Mouse (Mus musculus): Measurements from ENCODE around the gene Sox5. TPM values are rescaled to one million over a fixed set of nuclear protein-coding genes. Genes with fewer than 3 reads are reported as not detected.
A peak's percentile ranks its signal among the peaks of the same experiment; 100 is the strongest.

Sox5 gene
- total RNA-seq, 2 experiments from 2014 or later = 138 to 165 TPM

GRCm38 (mm10) chr6:144723024-144723423 lies 58.8 kb downstream of the Sox5 start:
- DNase-seq = no peak
- intact Hi-C loops (cut with DNase I) = no loop called here

GRCm38 (mm10) chr6:144720846-144721245 lies 60.9 kb downstream of the Sox5 start:
- intact Hi-C loops (cut with DNase I) = no loop called here
- DNase-seq = no peak

- intact Hi-C loops (cut with DNase I) = no loop called here
These were observed 65.4 kb downstream of the Sox5 start for GRCm38 (mm10) chr6:144716376-144716775.

GRCm38 (mm10) chr6:144711841-144712240 lies 69.9 kb downstream of the Sox5 start:
- intact Hi-C loops (cut with DNase I) = no loop called here
- DNase-seq = peak; percentile 7

More at GRCm38 (mm10) chr6:144716376-144716775, 65.4 kb downstream of the Sox5 start:
- no peak for DNase-seq

GRCm38 (mm10) chr6:144710816-144711215 lies 71.0 kb downstream of the Sox5 start:
- no peak for DNase-seq

GRCm38 (mm10) chr6:144709614-144710180 lies 72.1 kb downstream of the Sox5 start:
- intact Hi-C loops (cut with DNase I) = no loop called here

More at GRCm38 (mm10) chr6:144710816-144711215, 71.0 kb downstream of the Sox5 start:
- intact Hi-C loops (cut with DNase I) = no loop called here

GRCm38 (mm10) chr6:144708410-144708809 lies 73.4 kb downstream of the Sox5 start:
- DNase-seq = no peak
- intact Hi-C loops (cut with DNase I) = no loop called here

More at GRCm38 (mm10) chr6:144709614-144710180, 72.1 kb downstream of the Sox5 start:
- no peak for DNase-seq

GRCm38 (mm10) chr6:144707976-144708375 lies 73.8 kb downstream of the Sox5 start:
- intact Hi-C loops (cut with DNase I) = no loop called here
- DNase-seq = no peak

GRCm38 (mm10) chr6:144704962-144705361 lies 76.8 kb downstream of the Sox5 start:
- DNase-seq = no peak
- intact Hi-C loops (cut with DNase I) = no loop called here

- DNase-seq = peak; percentile 3
- intact Hi-C loops (cut with DNase I) = no loop called here
These were observed 86.1 kb downstream of the Sox5 start for GRCm38 (mm10) chr6:144695660-144696059.

GRCm38 (mm10) chr6:144693211-144693899 lies 88.4 kb downstream of the Sox5 start:
- intact Hi-C loops (cut with DNase I) = no loop called here

GRCm38 (mm10) chr6:144691298-144692041 lies 90.3 kb downstream of the Sox5 start:
- DNase-seq = no peak
- intact Hi-C loops (cut with DNase I) = no loop called here

More at GRCm38 (mm10) chr6:144693211-144693899, 88.4 kb downstream of the Sox5 start:
- DNase-seq = no peak

GRCm38 (mm10) chr6:144689076-144689475 lies 92.7 kb downstream of the Sox5 start:
- DNase-seq = no peak
- intact Hi-C loops (cut with DNase I) = no loop called here

GRCm38 (mm10) chr6:144687681-144688080 lies 94.1 kb downstream of the Sox5 start:
- intact Hi-C loops (cut with DNase I) = no loop called here
- no peak for DNase-seq

GRCm38 (mm10) chr6:144681045-144681789 lies 100.6 kb downstream of the Sox5 start:
- DNase-seq = no peak
- intact Hi-C loops (cut with DNase I) = no loop called here

GRCm38 (mm10) chr6:144677491-144678133 lies 104.2 kb downstream of the Sox5 start:
- no peak for DNase-seq
- intact Hi-C loops (cut with DNase I) = no loop called here

- peak; percentile 50 for DNase-seq
- intact Hi-C loops (cut with DNase I) = no loop called here
These were observed 106.7 kb downstream of the Sox5 start for GRCm38 (mm10) chr6:144675111-144675510.

GRCm38 (mm10) chr6:144673906-144674305 lies 107.9 kb downstream of the Sox5 start:
- DNase-seq = no peak
- intact Hi-C loops (cut with DNase I) = no loop called here

GRCm38 (mm10) chr6:144670433-144671167 lies 111.2 kb downstream of the Sox5 start:
- DNase-seq = no peak
- intact Hi-C loops (cut with DNase I) = no loop called here

GRCm38 (mm10) chr6:144666617-144667016 lies 115.2 kb downstream of the Sox5 start:
- intact Hi-C loops (cut with DNase I) = no loop called here
- DNase-seq = no peak

Measured in left cerebral cortex, postnatal 4 days (tissue).